Mouse (Mus musculus): ENCODE data around the gene Cyp2d26. TPM values are rescaled to one million over a fixed set of nuclear protein-coding genes. Genes with fewer than 3 reads are reported as not detected.

The Cyp2d26 gene
- polyA plus RNA-seq, 1 experiment from 2014 or later, result not detected

DNA sequence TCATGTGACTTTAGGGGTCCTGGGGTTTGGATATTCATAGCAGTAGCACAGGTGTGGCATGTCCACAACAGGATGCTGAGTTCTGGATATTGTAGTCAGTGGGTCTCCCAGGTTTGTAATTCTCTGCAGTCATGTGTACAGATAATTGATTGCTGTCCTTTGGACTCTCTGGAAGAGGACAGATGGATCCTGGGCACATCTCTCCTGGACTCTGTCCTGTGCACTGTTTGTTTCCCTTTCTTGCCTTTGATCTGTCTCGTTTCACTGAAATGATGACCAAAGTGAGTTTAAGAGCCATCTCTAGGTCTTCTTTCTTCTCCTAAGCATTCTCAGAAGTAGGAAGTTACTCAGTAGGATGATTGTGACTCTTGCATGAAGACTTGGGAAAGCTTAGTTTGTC, 46.6 kb downstream of the Cyp2d26 start:
- WGBS, result 70% methylated on average over 1 of the region's 1 CpGs
- Histone ChIP-seq H3K27me3 (no peaks in the 10 kb centered on the region), H3K9ac (replicated peaks) (no peak overlapping the region), H3K9me3 (no peaks in the 10 kb centered on the region), H3K4me2 (replicated peaks) (no peak overlapping the region), H3K4me1 (no peaks in the 10 kb centered on the region), H3K4me3 (no peak overlapping the region), H3K27ac (replicated peaks) (no peak overlapping the region), H3K36me3 (no peaks in the 10 kb centered on the region)
- ATAC-seq (replicated peaks), result no peak

Small RNA genes lying within 50 kb of the gene (microRNA-seq; reads per million reads assigned to microRNA genes)
- gene Gm27618, result not detected

Other genes starting within 250 kb of the Cyp2d26 start
- gene Cyp2d12, start 239.2 kb downstream of the Cyp2d26 start, polyA plus RNA-seq (2015; fragmentation: Nextera tagmentation; extraction: Ambion mirVana), result not detected in 2 replicates
- gene Cyp2d34, start 173.3 kb downstream of the Cyp2d26 start, polyA plus RNA-seq (2015; fragmentation: Nextera tagmentation; extraction: Ambion mirVana), result not detected in 2 replicates
- not detected in 2 replicates for gene Cyp2d40, start 30.1 kb downstream of the Cyp2d26 start, polyA plus RNA-seq (2015; fragmentation: Nextera tagmentation; extraction: Ambion mirVana)
- 18.2 and 18.7 TPM in 2 replicates for gene Tcf20, start 193.6 kb upstream of the Cyp2d26 start, polyA plus RNA-seq (2015; fragmentation: Nextera tagmentation; extraction: Ambion mirVana)
- gene Nfam1, start 239.0 kb upstream of the Cyp2d26 start, polyA plus RNA-seq (2015; fragmentation: Nextera tagmentation; extraction: Ambion mirVana), result 1.6 and 1.8 TPM in 2 replicates

Data from forebrain, embryonic 15.5 days (tissue).